Mouse (Mus musculus) lung, postnatal 0 days (tissue): Measurements from ENCODE around the gene Rasal1. TPM values are rescaled to one million over a fixed set of nuclear protein-coding genes. Genes with fewer than 3 reads are reported as not detected.

Experiments
- ATAC-seq: fragments of 200-750 bp; cut with Nextera tagmentation; 2 replicates; pipeline ENCODE4 v1.8.0; 2017; ENCODE audit warnings: moderate library complexity
- DNase-seq: peaks from one replicate; pipeline ENCODE4 v3.0.0-alpha.2; 2016; ENCODE audit warnings: low spot score
- H3K27ac ChIP-seq: fragments of 300-500 bp; sonication (generic); 2 replicates; pipeline ENCODE4 v1.5.1; 2014; ENCODE audit warnings: antibody characterized with exemption, mild to moderate bottlenecking, low read length, mixed read lengths
- H3K27me3 ChIP-seq: fragments of 300-500 bp; sonication (generic); replicated peaks from 2 replicates; pipeline ENCODE4 v1.6.1; 2014; ENCODE audit warnings: low read length, mixed read lengths; ENCODE audit not compliant: insufficient read depth
- H3K36me3 ChIP-seq: fragments of 300-500 bp; sonication (generic); 2 replicates; pipeline ENCODE4 v1.6.1; 2014; ENCODE audit warnings: low read length, mixed read lengths; ENCODE audit not compliant: insufficient read depth
- H3K4me1 ChIP-seq: fragments of 300-500 bp; sonication (generic); 2 replicates; pipeline ENCODE4 v1.6.1; 2014; ENCODE audit warnings: antibody characterized with exemption, low read depth, low read length, mixed read lengths; ENCODE audit not compliant: insufficient read depth
- H3K4me2 ChIP-seq: fragments of 300-500 bp; sonication (generic); replicated peaks from 2 replicates; pipeline ENCODE4 v1.6.1; 2014; ENCODE audit warnings: low read depth, mild to moderate bottlenecking, low read length, moderate library complexity, mixed read lengths
- H3K4me3 ChIP-seq: fragments of 300-500 bp; sonication (generic); 2 replicates; pipeline ENCODE4 v1.5.1; 2014; ENCODE audit warnings: low read depth, low read length
- H3K9ac ChIP-seq: fragments of 300-500 bp; sonication (generic); replicated peaks from 2 replicates; pipeline ENCODE4 v1.6.1; 2014; ENCODE audit warnings: low read depth, mild to moderate bottlenecking
- H3K9me3 ChIP-seq: fragments of 300-500 bp; sonication (generic); 2 replicates; pipeline ENCODE4 v1.6.1; 2016; ENCODE audit warnings: low read length, mixed read lengths
- CTCF ChIP-seq: IDR thresholded peaks from 2 replicates; pipeline ENCODE4 v1.5.1; 2016; ENCODE audit warnings: antibody characterized with exemption, mild to moderate bottlenecking
- EP300 ChIP-seq: IDR thresholded peaks from 2 replicates; pipeline ENCODE4 v1.6.1; 2016; ENCODE audit warnings: antibody characterized with exemption, mild to moderate bottlenecking, control low read depth
- WGBS: fragments of 180-500 bp; shearing (Covaris S2); extraction: QIAGEN DNeasy Blood & Tissue Kit; methylation state at CpG from one replicate; pipeline ENCODE4 v1.1.7; 2014; 5-methylcytosine and 5-hydroxymethylcytosine counted together
- polyA plus RNA-seq: library from polyadenylated mRNA; unstranded; fragments of >200 nt; fragmentation: Nextera tagmentation; extraction: Ambion mirVana; gene quantifications from 2 replicates; pipeline ENCODE4 v1.2.1, GENCODE M21; 2015

The Rasal1 gene
- polyA plus RNA-seq, 1 experiment from 2014 or later = not detected

GRCm38 (mm10) chr5:120620375-120621077 is 28.1 kb upstream of the Rasal1 start:
- H3K4me3 ChIP-seq = no peak overlapping the region
- no peaks in the 10 kb centered on the region for H3K27me3 ChIP-seq
- TF ChIP-seq EP300 (no peak), CTCF (peak; percentile 96)
- H3K9me3 ChIP-seq = no peaks in the 10 kb centered on the region
- ATAC-seq = peak; percentile 25; the same call in 1 of the 2 replicates
- peaks cover 48% of the 10 kb centered on the region for H3K36me3 ChIP-seq
- H3K9ac ChIP-seq = no peak overlapping the region
- H3K27ac ChIP-seq = no peak overlapping the region
- no peaks in the 10 kb centered on the region for H3K4me1 ChIP-seq
- DNase-seq = peak; percentile 59
- 70% methylated on average over 17 of the region's 18 CpGs for WGBS
- H3K4me2 ChIP-seq = no peak overlapping the region

GRCm38 (mm10) chr5:120621078-120621765 is 27.4 kb upstream of the Rasal1 start:
- 89% methylated on average over 23 of the region's 23 CpGs for WGBS
- no peaks in the 10 kb centered on the region for H3K4me1 ChIP-seq
- no peak overlapping the region for H3K4me2 ChIP-seq
- H3K27ac ChIP-seq = no peak overlapping the region
- TF ChIP-seq EP300 (no peak), CTCF (no peak)
- H3K9ac ChIP-seq = no peak overlapping the region
- H3K4me3 ChIP-seq = no peak overlapping the region
- H3K9me3 ChIP-seq = no peaks in the 10 kb centered on the region
- no peaks in the 10 kb centered on the region for H3K27me3 ChIP-seq
- ATAC-seq = no peak
- no peak for DNase-seq
- H3K36me3 ChIP-seq = peaks cover 48% of the 10 kb centered on the region

GRCm38 (mm10) chr5:120621846-120622197 is 26.8 kb upstream of the Rasal1 start:
- no peak overlapping the region for H3K27ac ChIP-seq
- 91% methylated on average over 10 of the region's 10 CpGs for WGBS

GRCm38 (mm10) chr5:120622198-120622851 is 26.3 kb upstream of the Rasal1 start:
- H3K4me3 ChIP-seq = no peak overlapping the region
- H3K4me1 ChIP-seq = no peaks in the 10 kb centered on the region
- H3K36me3 ChIP-seq = peaks cover 58% of the 10 kb centered on the region
- no peak for TF ChIP-seq CTCF
- DNase-seq (no peak), ATAC-seq (no peak)
- no peak overlapping the region for H3K9ac ChIP-seq
- H3K4me2 ChIP-seq = no peak overlapping the region
- no peak overlapping the region for H3K27ac ChIP-seq
- H3K27me3 ChIP-seq = no peaks in the 10 kb centered on the region
- H3K9me3 ChIP-seq = no peaks in the 10 kb centered on the region
- WGBS = 68% methylated on average over 5 of the region's 5 CpGs

More at GRCm38 (mm10) chr5:120621846-120622197, 26.8 kb upstream of the Rasal1 start:
- Histone ChIP-seq H3K9ac (no peak overlapping the region), H3K9me3 (no peaks in the 10 kb centered on the region), H3K4me2 (no peak overlapping the region), H3K4me3 (no peak overlapping the region), H3K4me1 (no peaks in the 10 kb centered on the region), H3K36me3 (peaks cover 53% of the 10 kb centered on the region), H3K27me3 (no peaks in the 10 kb centered on the region)
- DNase-seq (no peak), ATAC-seq (no peak)
- TF ChIP-seq CTCF = no peak
- TF ChIP-seq EP300 = no peak

GRCm38 (mm10) chr5:120624427-120624826 is 24.2 kb upstream of the Rasal1 start:
- Histone ChIP-seq H3K27me3 (no peaks in the 10 kb centered on the region), H3K4me2 (no peak overlapping the region), H3K36me3 (peaks cover 57% of the 10 kb centered on the region), H3K9me3 (no peaks in the 10 kb centered on the region), H3K27ac (no peak overlapping the region), H3K9ac (no peak overlapping the region), H3K4me1 (no peaks in the 10 kb centered on the region), H3K4me3 (no peak overlapping the region)
- ATAC-seq (no peak), DNase-seq (no peak)
- TF ChIP-seq EP300 = no peak
- no peak for TF ChIP-seq CTCF
- WGBS = 91% methylated on average over 10 of the region's 10 CpGs

- no peak for TF ChIP-seq CTCF
- no peaks in the 10 kb centered on the region for H3K27me3 ChIP-seq
- peaks cover 42% of the 10 kb centered on the region for H3K36me3 ChIP-seq
- H3K4me2 ChIP-seq = no peak overlapping the region
- no peaks in the 10 kb centered on the region for H3K4me1 ChIP-seq
- 50% methylated on average over 15 of the region's 19 CpGs for WGBS
- no peaks in the 10 kb centered on the region for H3K9me3 ChIP-seq
- no peak overlapping the region for H3K9ac ChIP-seq
- no peak overlapping the region for H3K4me3 ChIP-seq
- DNase-seq = peak; percentile 40
- no peak overlapping the region for H3K27ac ChIP-seq
- peak; percentile 72 for ATAC-seq
Observed at GRCm38 (mm10) chr5:120626399-120626798, 22.2 kb upstream of the Rasal1 start.
